Mouse (Mus musculus) ES-E14 (cell line): ENCODE measurements around the gene Sytl4. TPM values are rescaled to one million over a fixed set of nuclear protein-coding genes. Genes with fewer than 3 reads are reported as not detected.

Source experiments
- DNase-seq: peaks from one replicate; pipeline ENCODE4 v3.0.0-alpha.2; 2013; ENCODE audit warnings: low read depth, low spot score
- H3K27ac ChIP-seq: 2 replicates; pipeline ENCODE4 v1.5.1; 2012; ENCODE audit warnings: low read depth, mild to moderate bottlenecking, low read length, moderate library complexity, mixed read lengths; ENCODE audit not compliant: poor library complexity, insufficient read depth, severe bottlenecking
- H3K36me3 ChIP-seq: 2 replicates; pipeline ENCODE4 v1.6.1; 2012; ENCODE audit warnings: mild to moderate bottlenecking, low read length, moderate library complexity, mixed read lengths; ENCODE audit not compliant: control insufficient read depth, poor library complexity, insufficient read depth, severe bottlenecking
- H3K4me1 ChIP-seq, 2 experiments: fragments of 150-350 bp in 1 of 2; sonication (generic) in 1 of 2; 2 replicates each; pipeline ENCODE4 v1.6.1; 2012; ENCODE audit warnings: low read length in 2 of 2, mild to moderate bottlenecking in 1 of 2, mixed read lengths in 1 of 2; ENCODE audit not compliant: control insufficient read depth in 2 of 2, insufficient read depth in 2 of 2, poor library complexity in 1 of 2
- H3K4me3 ChIP-seq, 2 experiments: fragments of 150-350 bp in 1 of 2; sonication (generic) in 1 of 2; 2 replicates each; pipeline ENCODE4 v1.5.1; 2012; ENCODE audit warnings: low read length in 2 of 2, low read depth in 1 of 2, mild to moderate bottlenecking in 1 of 2, mixed read lengths in 1 of 2; ENCODE audit not compliant: insufficient read depth in 1 of 2, poor library complexity in 1 of 2, severe bottlenecking in 1 of 2
- H3K9ac ChIP-seq: 2 replicates; pipeline ENCODE4 v1.6.1; 2012; ENCODE audit warnings: low read depth, mild to moderate bottlenecking, low read length, mixed read lengths; ENCODE audit not compliant: poor library complexity, insufficient read depth, severe bottlenecking
- H3K9me3 ChIP-seq: fragments of 150-350 bp; sonication (generic); 2 replicates; pipeline ENCODE4 v1.6.1; 2012; ENCODE audit warnings: low read depth, mild to moderate bottlenecking, low read length; ENCODE audit not compliant: control insufficient read depth, insufficient read depth
- CHD2 ChIP-seq: IDR thresholded peaks from 2 replicates; pipeline ENCODE4 v1.6.1; 2014; ENCODE audit warnings: mild to moderate bottlenecking, low read depth, low read length, inconsistent platforms
- HCFC1 ChIP-seq: IDR thresholded peaks from 2 replicates; pipeline ENCODE4 v1.6.1; 2012; ENCODE audit warnings: low read length, inconsistent platforms, borderline replicate concordance; ENCODE audit not compliant: insufficient read depth
- MAFK ChIP-seq: IDR thresholded peaks from 2 replicates; pipeline ENCODE4 v1.6.1; 2014; ENCODE audit warnings: mild to moderate bottlenecking, low read depth, low read length, inconsistent platforms; ENCODE audit not compliant: insufficient read depth
- in situ Hi-C, 2 experiments: fragments of 600-800 bp; cut with MboI; formaldehyde crosslinking; loops; one replicate each; pipeline ENCODE4 v1.15.1; 2025; ENCODE audit warnings: low sequenced_read_pairs in 2 of 2, inconsistent platforms in 1 of 2; ENCODE audit not compliant: unreplicated experiment in 2 of 2
- total RNA-seq: library from RNA; depleted of rRNA; stranded (reverse); fragments of 300-350 nt; gene quantifications from 2 replicates; pipeline ENCODE4 v1.2.3, GENCODE M21; 2012; rRNA removed

Sytl4 gene
- total RNA-seq, 1 experiment: 0.54 TPM

GRCm38 (mm10) chrX:133887308-133887707 lies 94.3 kb downstream of the Sytl4 start:
- H3K27ac ChIP-seq: no peak overlapping the region
- no peaks in the 10 kb centered on the region for H3K9me3 ChIP-seq
- no peaks in the 10 kb centered on the region for H3K4me1 ChIP-seq
- no peak overlapping the region for H3K9ac ChIP-seq
- in situ Hi-C loops: no loop called here
- H3K4me3 ChIP-seq: no peak overlapping the region
- TF ChIP-seq MAFK: no peak
- TF ChIP-seq CHD2: no peak
- TF ChIP-seq HCFC1: no peak
- no peak for DNase-seq
- no peaks in the 10 kb centered on the region for H3K36me3 ChIP-seq

Other genes starting within 250 kb of the Sytl4 start
- gene Tnmd, start 130.8 kb downstream of the Sytl4 start, total RNA-seq: not detected in 2 replicates
- gene Tspan6, start 83.4 kb downstream of the Sytl4 start, total RNA-seq: 23.9 and 27.1 TPM in 2 replicates
- gene Srpx2, start 73.4 kb downstream of the Sytl4 start, total RNA-seq: 0.27 TPM in 1 of 2 replicates, not detected in the other
- gene Cstf2, start 77.4 kb upstream of the Sytl4 start, total RNA-seq: 57.2 and 69.6 TPM in 2 replicates
- 0.37 and 0.54 TPM in 2 replicates for gene Xkrx, start 180.3 kb upstream of the Sytl4 start, total RNA-seq
- gene Arl13a, start 205.7 kb upstream of the Sytl4 start, total RNA-seq: not detected in 2 replicates
- gene Nox1, start 240.1 kb upstream of the Sytl4 start, total RNA-seq: 0.11 and 0.18 TPM in 2 replicates